Mouse (Mus musculus): ENCODE measurements at regions not wholly inside any gene's neighbourhood (a gene's known extent, or its start where the extent isn't known, plus 50 kb on each side); places are given as distances from the start of the nearest gene placed in this dataset.

GRCm38 (mm10) chr14:36583338-36584064, 385.1 kb downstream of the Ccser2 start:
- no peak for TF ChIP-seq CTCF (IDR thresholded peaks at IDR 0.05; ENCODE audit: control insufficient read depth, insufficient read depth, insufficient replicate concordance, low read depth, low read length)
- TF ChIP-seq POLR2A (IDR thresholded peaks at IDR 0.05; ENCODE audit: control insufficient read depth, low read depth, low read length), result no peak

Measured in testis, adult 2 months (tissue).